Mouse (Mus musculus): Measurements from ENCODE around the gene Crygn.
"Not testable (repeated sequence)": the region's sequence is repeated elsewhere in the genome, so short reads cannot be mapped to it uniquely, and the experiment has no call there.

The Crygn gene

GRCm38 (mm10) chr5:24757816-24758215, at the start of gene Crygn:
TSS of gene Crygn (minus strand) at chr5:24758008.
- no peak for DNase-seq (ENCODE audit: low spot score in 2 of 2)

- no peak for DNase-seq (ENCODE audit: low spot score in 2 of 2)
These were observed 47.4 kb upstream of the Crygn start for GRCm38 (mm10) chr5:24805222-24805621.

- no peak for DNase-seq (ENCODE audit: low spot score in 2 of 2)
These were observed 46.9 kb upstream of the Crygn start for GRCm38 (mm10) chr5:24804661-24805060.

GRCm38 (mm10) chr5:24801841-24802624, 44.2 kb upstream of the Crygn start:
- no peak for DNase-seq (ENCODE audit: low spot score in 2 of 2)

- no peak for DNase-seq (ENCODE audit: low spot score in 2 of 2)
These were observed 42.6 kb upstream of the Crygn start for GRCm38 (mm10) chr5:24800416-24800815.

- DNase-seq (ENCODE audit: low spot score in 2 of 2) = no peak
These were observed 40.8 kb upstream of the Crygn start for GRCm38 (mm10) chr5:24798639-24799038.

- DNase-seq (ENCODE audit: low spot score in 2 of 2) = no peak
These were observed 40.0 kb upstream of the Crygn start for GRCm38 (mm10) chr5:24797858-24798257.

- peak in 1 of 2 experiments; percentile 36 for DNase-seq (ENCODE audit: low spot score in 2 of 2)
These were observed 35.2 kb upstream of the Crygn start for GRCm38 (mm10) chr5:24792961-24793360.

- DNase-seq (ENCODE audit: low spot score in 2 of 2) = peak in 1 of 2 experiments; percentile 58
These were observed 25.1 kb upstream of the Crygn start for GRCm38 (mm10) chr5:24782957-24783356.

GRCm38 (mm10) chr5:24781048-24781447, 23.2 kb upstream of the Crygn start:
- peak; percentile 59 to 79 for DNase-seq (ENCODE audit: low spot score in 2 of 2)

GRCm38 (mm10) chr5:24779881-24780512, 22.2 kb upstream of the Crygn start:
- no peak for DNase-seq (ENCODE audit: low spot score in 2 of 2)

- DNase-seq (ENCODE audit: low spot score in 2 of 2) = no peak
These were observed 21.5 kb upstream of the Crygn start for GRCm38 (mm10) chr5:24779321-24779720.

- DNase-seq (ENCODE audit: low spot score in 2 of 2) = no peak
These were observed 21.0 kb upstream of the Crygn start for GRCm38 (mm10) chr5:24778843-24779140.

- no peak for DNase-seq (ENCODE audit: low spot score in 2 of 2)
These were observed 20.5 kb upstream of the Crygn start for GRCm38 (mm10) chr5:24778082-24778842.

GRCm38 (mm10) chr5:24776681-24777080, 18.9 kb upstream of the Crygn start:
- DNase-seq (ENCODE audit: low spot score in 2 of 2) = no peak

GRCm38 (mm10) chr5:24774549-24774948, 16.7 kb upstream of the Crygn start:
- DNase-seq (ENCODE audit: low spot score in 2 of 2) = not testable (repeated sequence)

GRCm38 (mm10) chr5:24756931-24757330, 877 bp downstream of the Crygn start:
- no peak for DNase-seq (ENCODE audit: low spot score in 2 of 2)

- DNase-seq (ENCODE audit: low spot score in 2 of 2) = no peak
These were observed 5.7 kb downstream of the Crygn start for GRCm38 (mm10) chr5:24752175-24752498.

- DNase-seq (ENCODE audit: low spot score in 2 of 2) = peak; percentile 37 to 39
These were observed 6.3 kb downstream of the Crygn start for GRCm38 (mm10) chr5:24751305-24752174.

- peak; percentile 83 for DNase-seq (ENCODE audit: low spot score in 2 of 2)
These were observed 7.2 kb downstream of the Crygn start for GRCm38 (mm10) chr5:24750321-24751304.

GRCm38 (mm10) chr5:24749731-24750130, 8.1 kb downstream of the Crygn start:
- no peak for DNase-seq (ENCODE audit: low spot score in 2 of 2)
